Mouse (Mus musculus): ENCODE results near the gene Gps2. TPM values are rescaled to one million over a fixed set of nuclear protein-coding genes. Genes with fewer than 3 reads are reported as not detected.

The Gps2 gene
- total and polyA plus RNA-seq, 3 experiments = 25.0 to 73.6 (median 29.4) TPM

DNA sequence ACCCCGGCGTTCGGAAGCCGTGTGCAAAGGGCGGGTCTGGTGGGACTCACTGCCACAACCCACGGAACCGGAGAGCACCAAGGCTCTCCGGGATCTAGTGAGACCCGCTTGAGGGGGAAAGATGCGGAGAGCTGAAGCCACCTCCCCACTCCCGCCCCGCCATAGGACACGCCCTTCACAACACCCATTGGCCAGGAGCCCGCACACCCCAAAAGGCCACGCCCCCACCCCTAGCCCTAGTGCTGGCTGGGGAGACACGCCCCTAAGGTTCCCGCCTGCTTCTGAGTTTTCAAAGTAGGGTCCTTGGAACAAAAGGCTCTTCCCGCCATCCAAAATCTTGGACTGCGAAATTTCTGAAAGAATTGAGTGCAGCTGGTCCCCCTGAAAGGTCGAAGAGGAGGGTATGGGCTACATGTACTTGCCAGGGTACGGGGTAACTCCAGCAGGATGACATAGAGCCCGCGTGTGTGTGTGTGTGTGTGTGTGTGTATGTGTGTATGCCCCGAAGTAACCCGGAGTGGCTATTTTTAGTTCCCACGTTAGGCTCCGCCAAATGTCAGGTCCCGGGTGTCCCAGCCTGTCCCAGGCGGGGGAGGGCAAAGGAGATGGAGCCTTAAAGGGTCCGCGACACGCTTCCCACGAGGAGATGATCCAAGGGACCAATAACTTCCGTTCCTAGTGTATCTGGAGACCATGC lies 34.5 kb downstream of the Gps2 start, which contains the start of gene Slc2a4 (continued):
- TF ChIP-seq BHLHE40 (IDR thresholded peaks at IDR 0.05; ENCODE audit: low read depth, low read length) = no peak
- peak; percentile 70; the same call in 1 of the 2 replicates for TF ChIP-seq MXI1 (IDR thresholded peaks at IDR 0.05; ENCODE audit: low read depth, low read length)
- TF ChIP-seq RCOR1 (conservative IDR thresholded peaks at IDR 0.05; ENCODE audit: low read depth, low read length) = no peak
- no peak for TF ChIP-seq MEF2A (IDR thresholded peaks at IDR 0.05; ENCODE audit: borderline replicate concordance, low read depth, low read length)
- TF ChIP-seq TCF12 (IDR thresholded peaks at IDR 0.05; ENCODE audit: low read depth, low read length) = no peak
- TF ChIP-seq MAZ (IDR thresholded peaks at IDR 0.05; ENCODE audit: low read depth, low read length) = 0 out of 2 replicates have a peak, but pooled peaks have one; percentile 49

DNA sequence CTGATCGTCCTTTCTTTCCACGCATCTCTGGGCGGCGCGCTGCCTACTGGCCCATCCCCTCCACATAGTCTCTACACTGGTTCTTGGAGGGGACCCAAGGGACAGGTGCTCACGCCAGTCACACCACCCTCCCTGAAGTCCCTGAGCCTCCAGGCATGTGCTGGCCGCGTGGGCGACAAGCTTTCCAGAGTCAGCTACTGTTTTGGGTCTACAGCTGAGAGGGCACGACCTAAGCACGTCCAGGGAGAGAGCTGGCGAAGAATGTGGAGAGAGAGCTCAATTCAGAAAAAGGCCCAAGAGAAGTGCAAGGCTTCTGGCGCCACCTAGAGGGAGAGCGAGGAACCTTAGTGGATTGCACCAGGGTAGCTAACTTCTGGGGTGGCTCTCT lies 35.1 kb downstream of the Gps2 start:
- dilution Hi-C loops (cut with MboI; ENCODE audit: extremely low pct_ligation_motif_present, extremely low pct_unique_long_range_greater_than_20kb, low sequenced_read_pairs) (no loop called here), in situ Hi-C loops (cut with MboI; ENCODE audit: low pct_ligation_motif_present, low pct_unique_long_range_greater_than_20kb, low sequenced_read_pairs) (no loop called here)
- Histone ChIP-seq H3K9me3 (replicated peaks; ENCODE audit: low read length) (no peaks in the 10 kb centered on the region), H3K4me1 (ENCODE audit: control insufficient read depth in 1 of 2, insufficient read depth in 2 of 2) (peaks cover 23 to 45% of the 10 kb centered on the region in 2 experiments), H3K4me3 (replicated peaks in 1 of 3; ENCODE audit: low read depth in 2 of 3, low read length in 2 of 3, poor library complexity in 1 of 3) (peak overlapping the region in 2 of 3 experiments; percentile 24 to 43), H3K36me3 (replicated peaks in 1 of 2; ENCODE audit: control insufficient read depth in 1 of 2, insufficient read depth in 1 of 2, low read length in 1 of 2) (peaks cover 0 to 10% of the 10 kb centered on the region in 2 experiments), H3K27ac (ENCODE audit: insufficient read depth, low read depth) (no peak overlapping the region), H3K79me2 (replicated peaks; ENCODE audit: control insufficient read depth, extremely low read depth, insufficient read depth, poor library complexity, severe bottlenecking) (no peaks in the 10 kb centered on the region), H3K9ac (ENCODE audit: insufficient read depth, low read depth) (no peak overlapping the region), H3K27me3 (replicated peaks) (peaks cover 14% of the 10 kb centered on the region), H3K4me2 (ENCODE audit: insufficient read depth, low read depth, poor library complexity, severe bottlenecking) (peak overlapping the region; percentile 79)
- DNase-seq (ENCODE audit: extremely low read depth) = peak; percentile 94
- peak; percentile 51; the same call in 1 of the 2 replicates for TF ChIP-seq SIN3A (IDR thresholded peaks at IDR 0.05; ENCODE audit: low read length)
- TF ChIP-seq CTCF (conservative IDR thresholded peaks at IDR 0.05 in 1 of 2, IDR thresholded peaks at IDR 0.05 in 1 of 2; ENCODE audit: low read depth in 2 of 2, low read length in 2 of 2) = peak; percentile 94 to 99
- TF ChIP-seq ZC3H11A (IDR thresholded peaks at IDR 0.05; ENCODE audit: low read depth, low read length) = peak; percentile 88
- peak; percentile 99 for TF ChIP-seq RAD21 (IDR thresholded peaks at IDR 0.05; ENCODE audit: low read depth, low read length)
- no peak for TF ChIP-seq USF2 (conservative IDR thresholded peaks at IDR 0.05; ENCODE audit: low read depth, low read length)
- TF ChIP-seq JUN (IDR thresholded peaks at IDR 0.05; ENCODE audit: insufficient read depth, low read depth, low read length) = 0 out of 2 replicates have a peak, but pooled peaks have one; percentile 23
- no peak for TF ChIP-seq GABPA (IDR thresholded peaks at IDR 0.05; ENCODE audit: insufficient replicate concordance, low read depth, low read length)
- no peak for TF ChIP-seq CHD2 (IDR thresholded peaks at IDR 0.05; ENCODE audit: low read length)
- peak; percentile 53; the same call in 1 of the 2 replicates for TF ChIP-seq NELFE (IDR thresholded peaks at IDR 0.05; ENCODE audit: low read depth, low read length)
- TF ChIP-seq ZKSCAN1 (IDR thresholded peaks at IDR 0.05; ENCODE audit: borderline replicate concordance, low read depth, low read length) = no peak
- no peak for TF ChIP-seq PAX5 (IDR thresholded peaks at IDR 0.05; ENCODE audit: low read length)
- TF ChIP-seq E2F4 (IDR thresholded peaks at IDR 0.05; ENCODE audit: insufficient replicate concordance, low read depth, low read length) = peak; percentile 27; the same call in 1 of the 2 replicates
- TF ChIP-seq ZNF384 (IDR thresholded peaks at IDR 0.05; ENCODE audit: low read depth, low read length) = no peak; the same call in 1 of the 2 replicates
- peak; percentile 47 for TF ChIP-seq IRF4 (IDR thresholded peaks at IDR 0.05; ENCODE audit: low read depth, low read length)
- peak; percentile 86 for TF ChIP-seq BHLHE40 (IDR thresholded peaks at IDR 0.05; ENCODE audit: low read depth, low read length)
- peak; percentile 71; the same call in 1 of the 2 replicates for TF ChIP-seq MAZ (IDR thresholded peaks at IDR 0.05; ENCODE audit: low read depth, low read length)
- TF ChIP-seq EP300 (IDR thresholded peaks at IDR 0.05; ENCODE audit: low read length) = peak; percentile 47; the same call in 1 of the 2 replicates
- TF ChIP-seq HCFC1 (IDR thresholded peaks at IDR 0.05; ENCODE audit: low read depth, low read length) = peak; percentile 45
- TF ChIP-seq MYC (IDR thresholded peaks at IDR 0.05; ENCODE audit: low read depth, low read length) = peak; percentile 83
- TF ChIP-seq MAFK (IDR thresholded peaks at IDR 0.05; ENCODE audit: insufficient replicate concordance, low read length) = no peak
- TF ChIP-seq ETS1 (conservative IDR thresholded peaks at IDR 0.05; ENCODE audit: low read depth, low read length) = 0 out of 2 replicates have a peak, but pooled peaks have one; percentile 10
- peak; percentile 69; the same call in 1 of the 2 replicates for TF ChIP-seq MEF2A (IDR thresholded peaks at IDR 0.05; ENCODE audit: borderline replicate concordance, low read depth, low read length)
- peak; percentile 31; the same call in 1 of the 2 replicates for TF ChIP-seq MAX (IDR thresholded peaks at IDR 0.05; ENCODE audit: low read length)
- peak; percentile 98 for TF ChIP-seq SMC3 (IDR thresholded peaks at IDR 0.05; ENCODE audit: low read depth, low read length)
- no peak for TF ChIP-seq MXI1 (IDR thresholded peaks at IDR 0.05; ENCODE audit: low read depth, low read length)
- 0 out of 2 replicates have a peak, but pooled peaks have one; percentile 20 for TF ChIP-seq NRF1 (IDR thresholded peaks at IDR 0.05; ENCODE audit: low read depth, low read length)
- no peak for TF ChIP-seq POLR2A (IDR thresholded peaks at IDR 0.05; ENCODE audit: low read depth, low read length)
- no peak for TF ChIP-seq TBP (conservative IDR thresholded peaks at IDR 0.05; ENCODE audit: low read depth, low read length)
- TF ChIP-seq TCF12 (IDR thresholded peaks at IDR 0.05; ENCODE audit: low read depth, low read length) = peak; percentile 38; the same call in 1 of the 2 replicates
- no peak; the same call in 1 of the 2 replicates for TF ChIP-seq JUND (conservative IDR thresholded peaks at IDR 0.05; ENCODE audit: low read depth, low read length)
- no peak for TF ChIP-seq CHD1 (IDR thresholded peaks at IDR 0.05; ENCODE audit: low read depth, low read length)
- no peak for TF ChIP-seq UBTF (IDR thresholded peaks at IDR 0.05; ENCODE audit: low read depth, low read length)
- 0 out of 2 replicates have a peak, but pooled peaks have one; percentile 2 for TF ChIP-seq RCOR1 (conservative IDR thresholded peaks at IDR 0.05; ENCODE audit: low read depth, low read length)
